Mouse (Mus musculus): ENCODE results near the gene Vwa2. TPM values are rescaled to one million over a fixed set of nuclear protein-coding genes. Genes with fewer than 3 reads are reported as not detected.

Gene Vwa2
- polyA plus RNA-seq, 1 experiment, result 0.02 TPM

DNA sequence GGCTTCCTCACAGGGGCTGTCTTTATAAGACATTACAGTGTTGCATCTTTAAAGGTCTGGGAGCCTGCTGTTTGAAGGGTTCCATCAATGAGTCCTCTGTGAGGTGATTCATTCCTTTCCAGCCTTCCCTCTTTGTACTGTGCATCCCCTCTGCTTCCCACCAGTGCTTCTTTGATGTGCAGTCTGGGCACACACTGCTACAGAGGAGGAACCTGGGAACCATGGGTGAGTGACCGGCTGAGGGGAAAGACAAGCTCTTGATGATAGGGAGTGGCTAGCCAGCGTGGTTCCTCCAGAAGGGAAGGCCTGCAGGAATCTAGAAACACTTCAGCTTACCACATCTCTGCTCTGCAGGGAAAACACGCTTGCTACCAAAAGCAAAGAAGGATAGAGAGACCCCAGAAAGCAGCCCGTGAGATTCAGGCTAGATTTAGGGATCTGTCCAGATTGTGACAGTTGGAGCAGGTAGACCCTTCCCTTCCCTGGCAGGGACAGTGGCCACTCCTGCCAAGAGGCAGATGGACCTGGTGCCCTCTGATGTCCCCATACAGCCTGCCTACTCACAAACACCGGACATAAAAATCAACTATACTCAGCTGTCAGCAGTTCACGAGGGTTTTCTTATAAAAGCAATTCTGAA, 74.0 kb downstream of the Vwa2 start:
- Histone ChIP-seq H3ac (ENCODE audit: control insufficient read depth, insufficient read length, low read depth) (no peak overlapping the region), H3K4me3 (ENCODE audit: insufficient read depth, poor library complexity, severe bottlenecking) (no peak overlapping the region), H3K36me3 (ENCODE audit: control insufficient read depth, insufficient read depth) (no peaks in the 10 kb centered on the region), H3K79me3 (ENCODE audit: low read depth) (no peaks in the 10 kb centered on the region), H3K27me3 (ENCODE audit: control insufficient read depth, insufficient read depth, insufficient read length) (no peaks in the 10 kb centered on the region), H3K79me2 (ENCODE audit: control insufficient read depth, insufficient read depth) (no peaks in the 10 kb centered on the region)
- TF ChIP-seq MYOD1 (IDR thresholded peaks at IDR 0.05; ENCODE audit: control insufficient read depth, insufficient read length, low read depth) (no peak), USF1 (IDR thresholded peaks at IDR 0.05; ENCODE audit: low read depth) (no peak), MYOG (IDR thresholded peaks at IDR 0.05; ENCODE audit: control insufficient read depth, extremely low read depth, insufficient read length) (no peak), CTCF (IDR thresholded peaks at IDR 0.05; ENCODE audit: control insufficient read depth, insufficient read depth, insufficient read length) (no peak), MAX (IDR thresholded peaks at IDR 0.05) (no peak), CEBPB (IDR thresholded peaks at IDR 0.05; ENCODE audit: low read depth) (no peak), FOSL1 (IDR thresholded peaks at IDR 0.05; ENCODE audit: insufficient read depth, low read length, poor library complexity, severe bottlenecking) (no peak)

DNA sequence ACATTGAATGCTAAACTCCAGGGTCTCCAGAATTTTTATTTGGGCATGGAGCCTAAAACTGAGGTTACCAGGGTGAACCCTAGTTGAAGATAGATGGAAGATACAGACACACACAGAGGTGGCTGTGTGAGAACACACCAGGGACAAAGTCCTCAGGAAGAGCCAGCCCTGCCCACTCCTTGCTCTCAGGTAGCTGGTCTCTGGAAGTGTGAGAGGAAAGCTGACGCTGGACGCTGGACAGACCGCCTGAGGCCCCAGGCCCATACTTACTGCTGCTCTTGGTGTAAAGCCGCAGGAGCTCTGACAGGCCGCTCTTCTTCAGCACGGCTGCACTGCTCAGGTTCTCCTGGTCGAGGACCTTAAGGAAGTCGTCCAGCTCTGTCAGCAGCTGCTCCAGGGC, 75.8 kb downstream of the Vwa2 start:
- H3ac ChIP-seq (ENCODE audit: control insufficient read depth, insufficient read length, low read depth), result no peak overlapping the region
- no peak overlapping the region for H3K4me3 ChIP-seq (ENCODE audit: insufficient read depth, poor library complexity, severe bottlenecking)
- no peaks in the 10 kb centered on the region for H3K36me3 ChIP-seq (ENCODE audit: control insufficient read depth, insufficient read depth)
- no peaks in the 10 kb centered on the region for H3K79me2 ChIP-seq (ENCODE audit: control insufficient read depth, insufficient read depth)
- no peak for TF ChIP-seq USF1 (IDR thresholded peaks at IDR 0.05; ENCODE audit: low read depth)
- TF ChIP-seq MYOD1 (IDR thresholded peaks at IDR 0.05; ENCODE audit: control insufficient read depth, insufficient read length, low read depth), result no peak
- no peak for TF ChIP-seq CEBPB (IDR thresholded peaks at IDR 0.05; ENCODE audit: low read depth)
- TF ChIP-seq MYOG (IDR thresholded peaks at IDR 0.05; ENCODE audit: control insufficient read depth, extremely low read depth, insufficient read length), result no peak
- no peak for TF ChIP-seq FOSL1 (IDR thresholded peaks at IDR 0.05; ENCODE audit: insufficient read depth, low read length, poor library complexity, severe bottlenecking)
- no peak for TF ChIP-seq MAX (IDR thresholded peaks at IDR 0.05)
- no peak for TF ChIP-seq CTCF (IDR thresholded peaks at IDR 0.05; ENCODE audit: control insufficient read depth, insufficient read depth, insufficient read length)
- H3K27me3 ChIP-seq (ENCODE audit: control insufficient read depth, insufficient read depth, insufficient read length), result no peaks in the 10 kb centered on the region
- no peaks in the 10 kb centered on the region for H3K79me3 ChIP-seq (ENCODE audit: low read depth)

DNA sequence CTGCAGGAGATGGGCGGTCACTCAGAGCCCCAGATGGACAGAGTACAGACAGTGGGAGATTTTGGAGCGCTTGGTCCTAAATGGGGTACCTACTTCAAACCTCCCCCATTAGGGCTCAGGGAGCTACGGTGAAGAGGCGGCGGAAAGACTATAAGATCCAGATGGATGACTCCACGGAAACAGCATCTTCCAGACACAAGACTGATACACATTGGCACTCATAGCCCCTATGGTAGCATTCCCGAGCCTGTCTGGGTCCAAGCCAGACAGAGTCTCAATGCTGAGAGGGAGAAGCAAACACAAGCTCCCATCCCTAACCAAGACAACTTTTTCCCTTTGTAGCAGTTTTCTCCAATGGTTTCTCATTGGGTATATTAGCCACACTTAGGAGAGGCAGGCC, 76.8 kb downstream of the Vwa2 start:
- H3K79me2 ChIP-seq (ENCODE audit: control insufficient read depth, insufficient read depth), result no peaks in the 10 kb centered on the region
- H3ac ChIP-seq (ENCODE audit: control insufficient read depth, insufficient read length, low read depth), result no peak overlapping the region
- no peaks in the 10 kb centered on the region for H3K27me3 ChIP-seq (ENCODE audit: control insufficient read depth, insufficient read depth, insufficient read length)
- no peaks in the 10 kb centered on the region for H3K79me3 ChIP-seq (ENCODE audit: low read depth)
- TF ChIP-seq CTCF (IDR thresholded peaks at IDR 0.05; ENCODE audit: control insufficient read depth, insufficient read depth, insufficient read length) (no peak), CEBPB (IDR thresholded peaks at IDR 0.05; ENCODE audit: low read depth) (no peak), MYOD1 (IDR thresholded peaks at IDR 0.05; ENCODE audit: control insufficient read depth, insufficient read length, low read depth) (no peak), MAX (IDR thresholded peaks at IDR 0.05) (no peak), USF1 (IDR thresholded peaks at IDR 0.05; ENCODE audit: low read depth) (no peak), MYOG (IDR thresholded peaks at IDR 0.05; ENCODE audit: control insufficient read depth, extremely low read depth, insufficient read length) (no peak), FOSL1 (IDR thresholded peaks at IDR 0.05; ENCODE audit: insufficient read depth, low read length, poor library complexity, severe bottlenecking) (no peak)
- H3K4me3 ChIP-seq (ENCODE audit: insufficient read depth, poor library complexity, severe bottlenecking), result no peak overlapping the region
- H3K36me3 ChIP-seq (ENCODE audit: control insufficient read depth, insufficient read depth), result no peaks in the 10 kb centered on the region

DNA sequence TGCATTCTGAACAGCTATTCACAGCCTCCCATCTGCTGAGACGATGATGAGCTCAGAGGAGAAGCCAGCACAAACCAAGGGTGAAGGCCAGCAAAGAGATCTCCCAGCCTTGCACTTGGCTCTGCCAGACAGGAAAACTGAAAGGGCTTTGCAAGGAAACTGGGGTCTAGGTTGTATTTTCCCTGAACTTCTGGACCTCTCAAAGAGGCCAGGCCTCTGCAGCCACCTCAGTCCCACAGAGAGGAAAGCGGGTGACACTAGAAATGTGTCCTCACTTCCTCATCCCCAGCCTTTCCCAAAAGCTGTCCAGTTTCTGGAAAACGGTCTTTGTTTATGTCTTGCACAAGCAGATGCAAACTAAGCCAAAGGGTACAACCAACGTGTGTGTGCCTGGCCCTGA, 79.8 kb downstream of the Vwa2 start:
- H3K27me3 ChIP-seq (ENCODE audit: control insufficient read depth, insufficient read depth, insufficient read length), result no peaks in the 10 kb centered on the region
- no peaks in the 10 kb centered on the region for H3K36me3 ChIP-seq (ENCODE audit: control insufficient read depth, insufficient read depth)
- no peak overlapping the region for H3K4me3 ChIP-seq (ENCODE audit: insufficient read depth, poor library complexity, severe bottlenecking)
- no peaks in the 10 kb centered on the region for H3K79me3 ChIP-seq (ENCODE audit: low read depth)
- TF ChIP-seq MAX (IDR thresholded peaks at IDR 0.05), result no peak
- TF ChIP-seq USF1 (IDR thresholded peaks at IDR 0.05; ENCODE audit: low read depth), result no peak
- TF ChIP-seq CEBPB (IDR thresholded peaks at IDR 0.05; ENCODE audit: low read depth), result no peak
- no peak for TF ChIP-seq CTCF (IDR thresholded peaks at IDR 0.05; ENCODE audit: control insufficient read depth, insufficient read depth, insufficient read length)
- no peak for TF ChIP-seq MYOD1 (IDR thresholded peaks at IDR 0.05; ENCODE audit: control insufficient read depth, insufficient read length, low read depth)
- TF ChIP-seq FOSL1 (IDR thresholded peaks at IDR 0.05; ENCODE audit: insufficient read depth, low read length, poor library complexity, severe bottlenecking), result no peak
- no peak for TF ChIP-seq MYOG (IDR thresholded peaks at IDR 0.05; ENCODE audit: control insufficient read depth, extremely low read depth, insufficient read length)
- no peak overlapping the region for H3ac ChIP-seq (ENCODE audit: control insufficient read depth, insufficient read length, low read depth)
- no peaks in the 10 kb centered on the region for H3K79me2 ChIP-seq (ENCODE audit: control insufficient read depth, insufficient read depth)

DNA sequence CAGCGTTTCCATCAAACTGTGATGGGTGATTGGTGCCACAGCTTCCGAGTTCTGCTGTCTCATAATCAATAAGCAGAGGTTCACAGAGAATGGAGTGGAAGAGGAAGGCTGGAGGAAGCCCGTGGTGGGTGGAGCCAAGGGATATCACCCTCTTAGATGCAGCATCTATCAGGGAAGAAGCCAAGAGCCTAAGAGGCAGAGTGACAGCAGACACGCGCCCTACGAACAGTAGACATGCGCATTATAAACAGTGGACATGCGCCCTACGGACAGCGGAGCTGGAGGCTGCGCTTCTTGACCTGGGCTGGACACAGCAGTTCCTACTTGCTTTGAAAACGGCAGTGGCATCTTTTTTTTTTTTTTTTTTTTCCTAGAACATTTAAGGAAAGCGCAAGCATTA, 80.8 kb downstream of the Vwa2 start:
- TF ChIP-seq USF1 (IDR thresholded peaks at IDR 0.05; ENCODE audit: low read depth), result no peak
- TF ChIP-seq MYOD1 (IDR thresholded peaks at IDR 0.05; ENCODE audit: control insufficient read depth, insufficient read length, low read depth), result no peak
- TF ChIP-seq MYOG (IDR thresholded peaks at IDR 0.05; ENCODE audit: control insufficient read depth, extremely low read depth, insufficient read length), result no peak
- no peak for TF ChIP-seq MAX (IDR thresholded peaks at IDR 0.05)
- TF ChIP-seq CTCF (IDR thresholded peaks at IDR 0.05; ENCODE audit: control insufficient read depth, insufficient read depth, insufficient read length), result no peak
- H3K79me2 ChIP-seq (ENCODE audit: control insufficient read depth, insufficient read depth), result no peaks in the 10 kb centered on the region

More for the DNA sequence above, 80.8 kb downstream of the Vwa2 start:
- H3K27me3 ChIP-seq (ENCODE audit: control insufficient read depth, insufficient read depth, insufficient read length), result no peaks in the 10 kb centered on the region
- H3K79me3 ChIP-seq (ENCODE audit: low read depth), result no peaks in the 10 kb centered on the region
- H3ac ChIP-seq (ENCODE audit: control insufficient read depth, insufficient read length, low read depth), result no peak overlapping the region
- H3K4me3 ChIP-seq (ENCODE audit: insufficient read depth, poor library complexity, severe bottlenecking), result no peak overlapping the region
- no peaks in the 10 kb centered on the region for H3K36me3 ChIP-seq (ENCODE audit: control insufficient read depth, insufficient read depth)

All from C2C12 (cell line).